Mouse (Mus musculus): ENCODE measurements around the gene Tnfrsf21.

Gene Tnfrsf21

DNA sequence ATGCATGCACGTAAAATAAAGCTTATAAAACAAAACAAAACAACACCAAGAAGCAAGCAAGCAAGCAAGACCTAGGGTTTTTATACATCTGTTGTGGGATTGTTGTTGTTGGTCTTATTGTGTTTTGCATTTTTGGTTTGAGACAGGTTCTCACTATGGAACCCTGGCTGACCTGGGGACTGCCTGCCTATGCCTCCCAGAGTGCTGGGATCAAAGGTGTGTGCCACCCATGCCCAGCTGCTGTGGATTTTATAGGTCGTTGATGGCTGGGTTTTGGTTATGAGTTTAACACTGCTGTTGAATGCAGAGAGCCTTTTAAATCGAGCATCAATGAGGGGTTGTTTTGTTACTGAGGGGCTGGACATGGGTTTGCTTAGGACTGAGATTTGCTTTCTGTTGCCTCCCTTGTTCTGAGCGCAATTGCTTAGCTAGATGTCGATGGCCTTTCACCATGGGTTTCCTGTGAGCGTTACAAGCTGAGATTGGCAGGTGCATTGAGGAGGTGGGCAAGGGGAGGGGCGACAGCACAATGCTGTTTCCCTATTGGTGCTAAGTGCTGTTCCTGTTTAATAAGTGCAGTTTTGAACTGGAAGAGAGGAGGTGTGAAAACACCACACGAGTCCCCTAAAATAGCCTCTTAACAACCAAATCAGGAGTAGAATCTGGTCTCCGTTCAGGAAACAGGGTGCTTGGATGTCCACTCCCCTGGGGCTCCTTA, 94.0 kb downstream of the Tnfrsf21 start:
- in situ Hi-C loops (cut with MboI; ENCODE audit: low pct_unique_long_range_greater_than_20kb in 1 of 2, low sequenced_read_pairs in 2 of 2, unreplicated experiment in 1 of 2), result no loop called here

DNA sequence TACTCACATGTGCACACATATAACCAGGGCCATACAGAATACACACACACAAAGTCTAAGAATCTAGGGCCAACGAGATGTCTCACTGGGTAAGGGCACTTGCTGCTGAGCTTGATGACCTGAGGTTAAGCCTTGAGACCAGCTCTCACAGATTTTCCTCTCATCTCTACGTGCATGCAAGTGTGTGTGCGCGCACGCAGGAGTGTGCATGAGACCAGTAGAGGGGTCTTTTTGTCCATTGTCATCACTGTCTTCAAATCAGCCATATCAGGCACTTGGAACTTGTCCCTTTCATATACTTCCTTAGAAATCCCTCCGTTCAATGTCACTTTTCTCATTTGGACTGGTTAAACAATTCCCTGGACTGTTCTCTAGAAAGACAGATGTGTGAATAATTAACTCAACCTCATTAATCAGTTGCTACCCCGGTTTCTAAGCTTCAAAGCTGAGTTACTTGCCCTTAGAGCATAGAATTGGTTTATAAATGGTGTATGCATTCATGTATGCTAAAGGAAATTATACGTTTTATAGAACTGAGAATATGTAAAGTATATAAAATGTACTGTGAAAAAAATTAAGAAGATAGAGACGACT, 97.1 kb downstream of the Tnfrsf21 start:
- in situ Hi-C loops (cut with MboI; ENCODE audit: low pct_unique_long_range_greater_than_20kb in 1 of 2, low sequenced_read_pairs in 2 of 2, unreplicated experiment in 1 of 2), result no loop called here

DNA sequence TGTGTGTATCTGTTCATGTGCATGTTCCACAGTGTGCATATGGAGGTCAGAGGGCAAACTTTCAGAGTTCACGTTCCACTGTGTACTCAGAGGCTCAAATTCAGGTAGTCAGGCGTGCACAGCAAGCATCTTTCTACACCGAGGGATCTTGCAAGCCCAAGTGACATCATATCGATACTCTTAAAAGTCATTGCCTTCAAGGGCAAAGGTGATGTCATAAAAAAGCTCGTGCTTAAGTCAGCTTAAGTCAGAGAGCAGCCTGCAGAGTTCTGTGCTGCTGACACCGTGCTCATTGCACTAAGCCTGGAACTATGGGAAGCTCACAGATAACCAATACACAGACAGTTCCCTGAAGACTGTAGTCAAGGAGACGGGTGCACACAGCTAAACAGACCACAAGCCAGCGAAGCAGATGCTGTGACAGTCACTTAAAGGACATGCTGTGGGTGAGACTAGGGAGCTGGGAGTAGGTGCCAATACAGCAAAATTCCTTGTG, 97.8 kb downstream of the Tnfrsf21 start:
- in situ Hi-C loops (cut with MboI; ENCODE audit: low pct_unique_long_range_greater_than_20kb in 1 of 2, low sequenced_read_pairs in 2 of 2, unreplicated experiment in 1 of 2), result no loop called here

DNA sequence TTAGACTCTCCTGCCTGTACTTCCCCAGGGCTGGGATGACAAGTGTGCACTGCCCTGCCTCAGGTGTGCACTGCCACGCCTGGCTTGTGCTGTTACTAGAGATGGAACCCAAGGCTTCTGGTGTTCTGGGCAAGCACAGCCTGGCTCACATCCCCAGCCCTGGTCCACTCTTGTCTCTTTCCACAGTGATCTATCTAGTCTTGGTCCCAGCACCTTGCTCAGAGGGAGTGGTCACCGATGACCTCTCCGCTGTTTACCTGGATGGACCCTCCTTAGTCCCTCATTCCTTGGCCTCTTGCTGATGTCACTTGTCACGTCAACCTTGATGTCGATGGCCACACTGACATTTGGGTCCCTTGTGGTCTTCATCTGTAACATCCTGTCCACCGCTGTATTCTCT, 98.6 kb downstream of the Tnfrsf21 start:
- in situ Hi-C loops (cut with MboI; ENCODE audit: low pct_unique_long_range_greater_than_20kb in 1 of 2, low sequenced_read_pairs in 2 of 2, unreplicated experiment in 1 of 2), result no loop called here

DNA sequence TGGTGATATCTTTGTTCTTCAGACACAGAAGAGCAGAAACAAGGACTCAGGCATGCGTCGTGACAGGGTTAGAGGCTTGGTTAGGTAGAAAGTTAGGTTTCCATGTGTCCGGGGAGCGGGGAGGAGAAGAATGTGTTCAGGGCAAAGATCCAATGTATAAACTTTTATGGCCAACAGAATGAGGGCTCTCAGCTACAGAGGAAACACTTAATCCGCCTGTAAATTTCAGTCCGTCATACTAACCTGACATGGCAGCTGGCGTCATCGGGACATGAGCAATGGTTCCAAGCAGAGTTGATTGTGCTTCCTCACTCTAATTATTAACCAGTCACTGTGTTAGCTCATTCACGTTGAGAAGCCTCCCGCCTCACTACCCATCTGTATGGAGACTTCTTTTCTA, 100.4 kb downstream of the Tnfrsf21 start:
- in situ Hi-C loops (cut with MboI; ENCODE audit: low pct_unique_long_range_greater_than_20kb in 1 of 2, low sequenced_read_pairs in 2 of 2, unreplicated experiment in 1 of 2), result no loop called here

DNA sequence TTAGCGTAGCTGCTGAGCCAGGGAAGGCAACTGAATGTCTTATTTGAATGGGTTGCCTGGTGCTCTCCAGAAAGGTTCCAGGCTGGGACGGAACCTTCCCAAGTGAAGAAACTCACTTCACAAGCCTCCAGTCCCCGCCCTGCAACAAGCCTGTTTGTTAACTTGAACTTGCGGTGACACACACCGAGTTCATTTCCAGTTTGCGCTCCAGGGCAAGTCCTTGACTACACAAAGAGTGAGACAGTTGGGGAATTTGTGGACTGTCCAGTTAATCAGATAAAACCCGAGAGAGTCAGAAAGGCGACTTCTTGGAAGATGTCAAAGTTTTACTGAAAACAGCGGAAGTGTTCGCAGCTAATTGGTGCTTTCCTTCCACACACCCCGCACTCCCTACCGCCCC, 103.1 kb downstream of the Tnfrsf21 start:
- in situ Hi-C loops (cut with MboI; ENCODE audit: low pct_unique_long_range_greater_than_20kb in 1 of 2, low sequenced_read_pairs in 2 of 2, unreplicated experiment in 1 of 2), result no loop called here

DNA sequence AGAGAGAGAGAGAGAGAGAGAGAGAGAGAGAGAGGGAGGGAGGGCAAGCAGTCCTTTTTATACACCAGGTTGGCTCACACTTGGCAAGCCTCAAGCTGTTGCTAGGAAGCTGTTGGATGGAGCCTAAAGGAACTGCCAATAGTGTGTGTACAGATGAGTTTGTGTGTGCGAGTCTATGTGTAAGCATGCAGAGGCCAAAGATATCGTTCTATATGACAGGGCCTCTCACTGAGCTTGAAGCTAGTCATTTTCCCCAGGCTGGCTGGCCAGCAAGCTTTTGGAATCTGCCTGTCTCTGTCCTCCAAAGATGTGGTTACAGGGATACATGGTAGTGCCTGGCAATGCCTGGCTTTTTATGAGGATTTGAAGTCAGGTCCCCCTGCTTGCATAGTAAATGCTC, 104.7 kb downstream of the Tnfrsf21 start:
- in situ Hi-C loops (cut with MboI; ENCODE audit: low pct_unique_long_range_greater_than_20kb in 1 of 2, low sequenced_read_pairs in 2 of 2, unreplicated experiment in 1 of 2), result no loop called here

DNA sequence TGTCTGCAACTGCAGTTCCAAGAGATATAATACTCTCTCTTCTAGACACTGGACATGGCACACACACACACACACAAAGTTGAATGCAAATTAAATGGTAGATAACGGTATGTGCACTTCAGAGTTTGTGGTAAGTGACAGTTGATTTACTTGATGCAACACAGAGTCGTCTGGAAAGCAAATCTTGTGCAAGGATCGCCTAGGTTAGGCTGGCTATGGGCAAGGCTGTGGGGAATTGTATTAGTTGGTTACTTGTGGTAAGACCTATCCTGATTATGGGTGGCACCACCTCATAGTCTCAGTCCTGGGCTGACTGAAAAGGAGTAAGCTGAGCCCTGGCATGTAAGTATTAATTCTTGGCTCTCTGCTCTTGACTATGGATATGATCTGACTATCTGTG, 112.0 kb downstream of the Tnfrsf21 start:
- in situ Hi-C loops (cut with MboI; ENCODE audit: low pct_unique_long_range_greater_than_20kb in 1 of 2, low sequenced_read_pairs in 2 of 2, unreplicated experiment in 1 of 2), result no loop called here

DNA sequence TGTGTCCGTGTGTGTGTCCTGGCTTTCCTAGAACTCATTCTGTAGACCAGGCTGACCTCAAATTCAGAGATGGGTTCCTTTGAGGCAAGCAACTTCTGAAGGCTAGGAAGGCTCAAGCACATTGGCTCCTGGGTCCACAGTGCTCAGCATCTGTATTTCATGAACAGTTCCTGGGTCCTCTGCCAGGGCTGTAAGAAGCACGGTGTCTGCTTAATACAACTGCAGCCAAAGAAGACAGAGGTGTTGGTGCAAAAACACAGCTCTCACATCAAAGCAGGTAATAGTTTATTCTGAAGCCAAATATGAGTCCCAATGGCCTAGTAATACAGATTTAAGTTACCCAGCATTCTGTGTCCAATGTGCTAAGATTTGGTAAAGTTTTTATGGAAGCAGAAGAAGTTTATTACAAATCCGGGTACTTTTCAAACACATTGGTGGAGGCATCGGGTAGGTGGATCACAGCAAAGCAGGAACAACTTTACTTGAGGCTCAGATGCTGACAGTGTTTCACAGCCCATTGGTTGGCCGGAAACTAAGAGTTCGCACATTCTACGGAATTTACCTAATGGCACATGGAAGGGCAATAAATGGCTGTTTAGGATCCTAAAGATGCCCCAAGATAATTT, 112.7 kb downstream of the Tnfrsf21 start:
- in situ Hi-C loops (cut with MboI; ENCODE audit: low pct_unique_long_range_greater_than_20kb in 1 of 2, low sequenced_read_pairs in 2 of 2, unreplicated experiment in 1 of 2), result no loop called here

DNA sequence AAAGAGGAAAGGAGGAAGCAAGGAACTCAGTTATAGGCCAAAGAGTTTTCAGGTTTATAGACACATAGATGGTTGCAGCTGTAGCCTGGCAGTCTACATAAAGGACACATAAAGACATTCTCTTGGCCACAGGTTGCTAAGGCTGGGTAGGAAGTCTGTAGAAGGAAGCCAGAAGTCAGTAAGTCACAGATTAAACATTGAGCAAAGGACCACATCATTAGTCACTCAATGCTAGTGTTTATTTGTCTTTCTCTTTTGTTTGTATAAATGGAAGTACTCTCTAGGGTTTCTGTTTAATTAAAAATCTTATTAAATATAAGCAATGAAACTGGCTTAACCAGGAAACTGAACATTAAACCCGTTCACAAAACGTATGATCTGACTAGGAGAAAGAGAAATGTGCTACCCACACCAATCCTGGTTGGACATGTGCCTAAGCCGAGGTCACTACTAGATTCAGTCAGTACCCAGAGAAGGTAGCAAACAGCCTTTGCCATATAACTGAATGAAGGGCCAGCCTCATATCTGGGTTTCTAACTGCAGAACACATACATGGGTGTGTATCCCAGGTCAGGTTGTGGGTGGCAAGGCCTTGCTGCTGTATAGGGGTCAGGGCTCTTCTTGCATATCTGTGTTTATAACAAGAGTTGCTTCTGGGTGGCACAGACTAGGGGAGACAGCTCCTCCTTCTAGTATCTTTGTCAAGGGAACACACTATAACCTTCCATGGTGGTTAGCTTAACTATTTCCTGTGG, 113.9 kb downstream of the Tnfrsf21 start:
- in situ Hi-C loops (cut with MboI; ENCODE audit: low pct_unique_long_range_greater_than_20kb in 1 of 2, low sequenced_read_pairs in 2 of 2, unreplicated experiment in 1 of 2), result no loop called here

DNA sequence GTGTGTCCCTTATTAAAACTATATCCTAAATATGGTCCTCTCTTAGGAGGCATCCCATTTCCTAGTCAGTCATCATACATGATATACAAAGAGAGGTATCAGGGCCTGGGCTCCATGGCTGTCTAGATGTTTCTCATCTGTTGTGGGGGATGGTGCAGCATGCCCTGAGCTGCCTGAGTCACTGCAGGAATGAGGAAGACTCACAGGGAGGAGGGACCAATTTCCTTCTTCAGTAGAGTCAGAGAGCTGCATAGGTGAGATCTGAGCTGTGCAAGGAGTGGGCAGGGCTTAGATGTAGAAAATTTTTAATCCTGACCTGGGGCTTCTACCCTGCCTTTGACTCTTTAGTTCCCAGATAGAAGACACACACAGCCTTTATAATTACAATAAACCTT, 114.5 kb downstream of the Tnfrsf21 start:
- in situ Hi-C loops (cut with MboI; ENCODE audit: low pct_unique_long_range_greater_than_20kb in 1 of 2, low sequenced_read_pairs in 2 of 2, unreplicated experiment in 1 of 2), result no loop called here

DNA sequence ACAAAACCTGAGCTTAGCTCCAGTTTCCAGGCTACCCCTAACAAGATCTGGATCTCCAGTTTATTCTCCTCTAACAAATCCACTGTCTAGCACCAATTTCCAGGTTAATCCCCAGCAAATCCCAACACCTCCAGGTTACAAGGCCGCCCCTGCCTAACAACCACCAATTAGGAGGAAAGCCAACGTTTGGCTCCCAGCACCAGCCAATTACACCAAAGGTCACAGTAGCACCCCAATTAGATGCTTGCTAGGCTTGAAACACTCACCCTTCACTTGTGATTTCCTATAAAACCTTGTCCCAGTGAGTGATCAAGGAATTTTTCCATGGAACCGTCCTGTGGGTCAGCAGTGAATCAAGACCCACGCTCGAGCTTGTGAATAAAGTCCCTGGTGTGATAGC, 116.1 kb downstream of the Tnfrsf21 start:
- in situ Hi-C loops (cut with MboI; ENCODE audit: low pct_unique_long_range_greater_than_20kb in 1 of 2, low sequenced_read_pairs in 2 of 2, unreplicated experiment in 1 of 2), result no loop called here

DNA sequence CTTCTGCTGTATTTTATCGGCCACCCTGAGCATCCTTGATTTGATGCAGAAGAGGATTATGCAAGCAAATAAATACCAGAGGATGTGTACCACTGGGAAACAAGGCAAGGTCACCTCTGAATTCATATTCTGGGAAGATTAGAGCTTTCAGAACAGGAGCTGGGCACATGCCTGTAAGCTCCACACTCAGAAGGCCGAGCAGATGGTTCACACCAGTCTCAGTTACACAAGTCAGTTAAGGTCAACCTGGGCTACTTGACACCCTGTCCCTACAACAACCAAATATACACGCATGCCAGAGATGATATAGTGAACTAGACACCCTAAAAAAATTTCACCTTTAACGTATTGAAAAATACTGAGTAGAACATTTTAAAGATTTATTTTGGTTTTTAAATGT, 116.8 kb downstream of the Tnfrsf21 start:
- in situ Hi-C loops (cut with MboI; ENCODE audit: low pct_unique_long_range_greater_than_20kb in 1 of 2, low sequenced_read_pairs in 2 of 2, unreplicated experiment in 1 of 2), result no loop called here

DNA sequence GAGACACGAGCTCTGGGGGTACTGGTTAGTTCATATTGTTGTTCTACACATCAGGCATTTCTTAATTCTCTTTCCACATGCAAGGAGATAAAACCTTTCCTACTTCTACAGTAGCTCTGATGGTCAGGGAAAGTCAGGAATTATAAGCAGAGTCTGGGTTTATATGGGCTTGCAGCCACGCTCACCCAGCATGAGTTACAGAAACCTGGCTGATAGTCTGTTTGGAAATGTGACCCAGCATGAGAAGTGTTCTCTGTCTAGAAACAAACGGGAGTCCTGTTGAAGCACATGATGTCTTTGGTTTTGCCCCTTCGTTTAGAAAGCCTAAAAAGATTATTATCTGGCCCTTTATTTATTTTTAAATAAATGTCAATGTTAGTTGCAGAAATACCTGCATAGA, 118.6 kb downstream of the Tnfrsf21 start:
- in situ Hi-C loops (cut with MboI; ENCODE audit: low pct_unique_long_range_greater_than_20kb in 1 of 2, low sequenced_read_pairs in 2 of 2, unreplicated experiment in 1 of 2), result no loop called here

DNA sequence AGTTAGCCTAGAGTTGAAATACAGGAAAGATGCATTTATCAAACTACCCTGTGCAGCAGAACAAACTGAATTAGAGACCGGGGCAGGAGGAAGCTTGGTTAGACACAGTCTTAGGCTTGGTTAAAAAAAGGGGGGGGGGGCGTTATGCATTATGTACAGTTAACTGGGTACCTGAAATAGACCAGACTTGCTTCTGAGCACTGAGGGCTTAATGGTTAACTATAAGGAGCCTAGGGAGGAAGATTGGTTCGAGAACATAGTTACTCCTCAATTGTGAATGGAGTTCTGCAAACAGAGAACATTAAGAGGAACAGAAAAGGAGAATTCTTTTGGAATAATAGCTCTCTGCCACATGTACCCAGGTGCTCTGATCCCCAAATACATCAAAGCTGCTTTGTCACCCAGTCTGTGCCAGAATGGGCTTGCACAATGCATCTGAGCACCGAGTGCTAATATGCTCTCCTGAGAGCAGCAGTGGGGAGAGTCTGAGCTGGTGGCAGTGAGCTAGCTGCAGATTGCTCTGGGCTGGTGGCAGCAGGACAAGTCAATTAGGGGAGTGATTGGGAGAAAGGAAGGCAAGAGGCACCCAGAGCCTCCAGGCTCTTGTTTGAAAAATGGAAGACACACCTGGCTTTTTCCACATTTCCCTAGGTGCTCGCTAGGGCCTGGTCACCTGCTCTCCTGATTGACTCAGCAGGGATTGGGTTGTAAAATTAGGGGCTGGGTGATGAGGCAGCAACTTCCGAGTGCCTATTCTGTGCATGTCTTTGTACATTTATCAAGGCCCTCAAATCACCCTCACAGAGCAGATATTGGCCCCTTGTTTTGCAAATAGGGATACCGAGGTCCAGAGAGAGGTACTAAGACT, 119.3 kb downstream of the Tnfrsf21 start:
- in situ Hi-C loops (cut with MboI; ENCODE audit: low pct_unique_long_range_greater_than_20kb in 1 of 2, low sequenced_read_pairs in 2 of 2, unreplicated experiment in 1 of 2), result no loop called here

DNA sequence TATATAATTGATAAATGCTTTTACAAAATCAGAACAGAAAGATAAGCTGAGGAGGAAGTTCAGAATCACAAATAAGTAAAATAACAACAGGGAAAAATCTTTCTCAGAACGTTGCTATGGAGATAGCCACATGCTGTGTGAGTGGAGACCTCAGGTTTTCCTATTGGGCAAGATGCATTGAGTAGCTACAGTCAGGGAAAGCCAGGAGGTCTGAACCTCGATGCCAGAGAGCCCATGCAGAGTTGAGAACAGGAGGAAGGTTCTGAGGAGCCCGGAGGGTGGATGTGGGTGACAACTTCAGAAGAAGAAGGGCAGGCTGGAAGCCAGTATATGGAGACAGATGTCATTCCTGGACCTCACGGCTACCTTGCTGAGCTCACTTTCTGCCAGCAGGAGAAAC, 120.4 kb downstream of the Tnfrsf21 start:
- in situ Hi-C loops (cut with MboI; ENCODE audit: low pct_unique_long_range_greater_than_20kb in 1 of 2, low sequenced_read_pairs in 2 of 2, unreplicated experiment in 1 of 2), result no loop called here

DNA sequence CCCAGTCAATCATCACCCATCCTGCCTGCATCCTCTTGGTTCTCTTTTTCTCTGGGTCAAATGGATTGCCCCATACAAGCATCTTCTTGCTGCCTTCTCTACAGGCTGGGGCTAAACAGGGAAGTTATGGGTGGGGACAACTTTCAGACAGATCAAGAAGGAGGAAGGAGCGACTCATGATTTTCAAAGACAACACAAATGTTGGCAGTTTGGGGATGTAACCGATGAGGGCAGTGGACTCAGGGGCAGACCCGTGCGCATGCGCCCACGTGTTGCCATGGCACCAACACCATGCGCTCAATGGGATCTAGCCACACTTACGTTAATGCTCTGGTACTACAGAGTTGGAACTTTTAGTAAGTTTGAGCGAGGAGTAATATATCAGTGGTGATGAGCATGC, 121.5 kb downstream of the Tnfrsf21 start:
- in situ Hi-C loops (cut with MboI; ENCODE audit: low pct_unique_long_range_greater_than_20kb in 1 of 2, low sequenced_read_pairs in 2 of 2, unreplicated experiment in 1 of 2), result no loop called here

DNA sequence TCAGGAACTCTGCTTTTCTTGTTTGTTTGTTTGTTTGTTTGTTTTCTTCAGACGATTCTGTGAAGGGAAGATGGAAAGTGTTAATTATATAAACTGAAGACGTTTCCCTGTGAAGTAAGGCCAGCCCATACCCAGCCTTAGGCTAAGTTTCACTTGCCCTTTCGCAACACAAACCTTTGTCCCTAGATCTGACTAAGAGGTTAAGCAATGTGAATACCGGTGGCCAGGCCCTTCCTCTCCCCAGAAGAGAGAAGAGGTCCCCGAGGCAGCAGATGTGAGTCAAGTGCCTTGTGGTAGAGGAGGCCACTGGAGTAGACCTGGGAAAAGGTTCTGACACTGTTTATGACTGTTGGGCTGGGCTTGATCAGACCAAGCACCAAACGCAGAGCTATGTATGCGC, 122.0 kb downstream of the Tnfrsf21 start:
- in situ Hi-C loops (cut with MboI; ENCODE audit: low pct_unique_long_range_greater_than_20kb in 1 of 2, low sequenced_read_pairs in 2 of 2, unreplicated experiment in 1 of 2), result no loop called here

All from mouse embryonic stem cell (cell line).